ENCODE assay signal across 6 mouse cellular contexts in the genomic region with DNA sequence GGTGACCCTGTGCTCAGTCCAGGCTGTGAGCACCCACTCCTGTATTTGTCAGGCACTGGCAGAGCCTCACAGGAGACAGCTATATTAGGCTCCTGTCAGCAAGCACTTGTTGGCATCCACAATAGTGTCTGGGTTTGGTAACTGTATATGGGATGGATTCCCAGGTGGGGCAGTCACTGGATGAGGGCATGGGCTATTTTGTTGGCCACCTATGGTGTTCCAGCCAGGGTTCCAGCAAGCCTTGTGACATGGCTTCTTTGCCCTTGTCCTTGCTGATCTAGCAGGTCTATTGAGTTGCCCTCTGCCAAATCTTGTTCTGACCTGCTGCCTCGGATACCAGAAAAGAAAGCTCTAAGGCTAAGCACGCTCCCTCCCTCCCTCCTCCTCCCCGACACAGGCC.
A peak's percentile ranks its signal among the peaks of the same experiment; 100 is the strongest.
DNase-seq lines count a peak whose midpoint lies in the region; ATAC-seq and TF ChIP-seq lines count a peak whose summit lies in the region.
"Not testable (repeated sequence)": the region's sequence is repeated elsewhere in the genome, so short reads cannot be mapped to it uniquely, and the experiment has no call there.

No protein-coding gene starts in this region.

- not testable (repeated sequence) for H3K9me3 ChIP-seq in midbrain, embryonic 11.5 days (ENCODE audit: control insufficient read depth, low read length)

- H3K4me1 ChIP-seq in midbrain, embryonic 11.5 days (ENCODE audit: control insufficient read depth, insufficient read depth, low read length) = not testable (repeated sequence)

- peak; percentile 73 for DNase-seq in gastrocnemius, adult 2 months
- peak; percentile 63 for DNase-seq in gastrocnemius, postnatal 25 days
- peak; percentile 65 to 86 for DNase-seq in heart, adult 18-20 months
- peak; percentile 60 for DNase-seq in heart, adult 8-10 months (ENCODE audit: low spot score)
- DNase-seq in midbrain, embryonic 11.5 days (ENCODE audit: low spot score, missing footprints) = peak; percentile 49
- DNase-seq in skeletal muscle tissue, adult 2 months (ENCODE audit: low read depth, low spot score) = peak; percentile 67

- TF ChIP-seq CTCF in gastrocnemius, adult 2 months (IDR thresholded peaks at IDR 0.05) = not testable (repeated sequence)

- not testable (repeated sequence) for H3K36me3 ChIP-seq in midbrain, embryonic 11.5 days (ENCODE audit: control insufficient read depth, insufficient read depth, low read length)

- H3K27ac ChIP-seq in gastrocnemius, adult 2 months = peak overlapping the region; percentile 74
- not testable (repeated sequence) for H3K27ac ChIP-seq in midbrain, embryonic 11.5 days (ENCODE audit: low read depth, low read length)

- not testable (repeated sequence) for H3K9ac ChIP-seq in midbrain, embryonic 11.5 days (ENCODE audit: low read length)

- H3K4me2 ChIP-seq in midbrain, embryonic 11.5 days = not testable (repeated sequence)

- not testable (repeated sequence) for ATAC-seq in midbrain, embryonic 11.5 days (ENCODE audit: low FRiP score)

- H3K4me3 ChIP-seq in gastrocnemius, adult 2 months; midbrain, embryonic 11.5 days (ENCODE audit: low read depth, low read length): not testable (repeated sequence)

- 73% methylated on average over 3 of the region's 3 CpGs for WGBS in midbrain, embryonic 11.5 days

- intact Hi-C loops in gastrocnemius, adult 2 months (cut with DNase I) = not testable (repeated sequence)

- not testable (repeated sequence) for H3K27me3 ChIP-seq in midbrain, embryonic 11.5 days (ENCODE audit: control insufficient read depth, insufficient read depth, low read length)
